Mouse (Mus musculus) kidney, embryonic 14.5 days (tissue): Measurements from ENCODE around the gene Dcun1d2. TPM values are rescaled to one million over a fixed set of nuclear protein-coding genes. Genes with fewer than 3 reads are reported as not detected.
A peak's percentile ranks its signal among the peaks of the same experiment; 100 is the strongest.

ENCODE experiments used
- ATAC-seq: fragments of 200-750 bp; cut with Nextera tagmentation; 2 replicates; pipeline ENCODE4 v1.8.0; 2017; ENCODE audit warnings: moderate number of reproducible peaks, mild to moderate bottlenecking, moderate TSS enrichment, moderate library complexity; ENCODE audit not compliant: low FRiP score, low TSS enrichment
- H3K27ac ChIP-seq: fragments of 300-500 bp; sonication (generic); 2 replicates; pipeline ENCODE4 v1.5.1; 2014; ENCODE audit warnings: low read depth, mild to moderate bottlenecking, low read length, moderate library complexity, mixed read lengths
- H3K27me3 ChIP-seq: fragments of 300-500 bp; sonication (generic); 2 replicates; pipeline ENCODE4 v1.6.1; 2014; ENCODE audit warnings: mild to moderate bottlenecking, low read length; ENCODE audit not compliant: control insufficient read depth, insufficient read depth
- H3K36me3 ChIP-seq: fragments of 300-500 bp; sonication (generic); 2 replicates; pipeline ENCODE4 v1.6.1; 2014; ENCODE audit warnings: low read length, mixed read lengths; ENCODE audit not compliant: control insufficient read depth, insufficient read depth
- H3K4me1 ChIP-seq: fragments of 300-500 bp; sonication (generic); 2 replicates; pipeline ENCODE4 v1.6.1; 2014; ENCODE audit warnings: low read length, mixed read lengths; ENCODE audit not compliant: control insufficient read depth, insufficient read depth
- H3K4me2 ChIP-seq: fragments of 300-500 bp; sonication (generic); replicated peaks from 2 replicates; pipeline ENCODE4 v1.6.1; 2014; ENCODE audit warnings: low read depth, mild to moderate bottlenecking, low read length
- H3K4me3 ChIP-seq: fragments of 300-500 bp; sonication (generic); 2 replicates; pipeline ENCODE4 v1.5.1; 2014; ENCODE audit warnings: mild to moderate bottlenecking, low read length
- H3K9ac ChIP-seq: fragments of 300-500 bp; sonication (generic); 2 replicates; pipeline ENCODE4 v1.6.1; 2014; ENCODE audit warnings: low read depth, mild to moderate bottlenecking, low read length, moderate library complexity
- H3K9me3 ChIP-seq: fragments of 300-500 bp; sonication (generic); 2 replicates; pipeline ENCODE4 v1.6.1; 2016; ENCODE audit warnings: low read length; ENCODE audit not compliant: control insufficient read depth
- WGBS: fragments of 180-500 bp; shearing (Covaris S2); extraction: QIAGEN DNeasy Blood & Tissue Kit; methylation state at CpG from one replicate; pipeline ENCODE4 v1.1.7; 2014; 5-methylcytosine and 5-hydroxymethylcytosine counted together
- polyA plus RNA-seq: library from polyadenylated mRNA; unstranded; fragments of >200 nt; fragmentation: Nextera tagmentation; extraction: Ambion mirVana; gene quantifications from 2 replicates; pipeline ENCODE4 v1.2.1, GENCODE M21; 2014

Dcun1d2 gene
- polyA plus RNA-seq, 1 experiment from 2014 or later = 26.4 TPM

DNA sequence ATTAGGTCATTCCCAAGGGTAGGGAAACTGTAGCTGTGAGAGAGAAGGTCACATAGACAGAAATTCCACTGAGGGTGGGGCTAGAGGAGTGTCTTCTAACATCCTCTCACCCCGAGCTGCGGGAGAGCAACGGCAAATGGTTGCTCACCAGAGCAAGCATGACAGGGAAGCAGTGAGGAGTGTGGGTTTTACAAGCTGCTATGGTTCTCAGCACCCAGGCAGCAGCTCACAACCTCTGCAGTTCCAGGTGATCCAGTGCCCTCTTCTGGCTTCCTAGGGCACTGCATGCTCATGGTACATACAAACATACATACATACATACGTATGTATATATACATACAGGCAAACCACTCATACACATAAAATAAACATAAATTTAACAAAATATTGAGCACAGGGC lies 18.0 kb upstream of the Dcun1d2 start:
- Histone ChIP-seq H3K9ac (no peak overlapping the region), H3K4me1 (no peaks in the 10 kb centered on the region), H3K27ac (no peak overlapping the region), H3K36me3 (peaks cover 19% of the 10 kb centered on the region), H3K9me3 (no peaks in the 10 kb centered on the region), H3K4me3 (no peak overlapping the region), H3K4me2 (no peak overlapping the region), H3K27me3 (no peaks in the 10 kb centered on the region)
- no peak for ATAC-seq
- 95% methylated on average over 4 of the region's 4 CpGs for WGBS

DNA sequence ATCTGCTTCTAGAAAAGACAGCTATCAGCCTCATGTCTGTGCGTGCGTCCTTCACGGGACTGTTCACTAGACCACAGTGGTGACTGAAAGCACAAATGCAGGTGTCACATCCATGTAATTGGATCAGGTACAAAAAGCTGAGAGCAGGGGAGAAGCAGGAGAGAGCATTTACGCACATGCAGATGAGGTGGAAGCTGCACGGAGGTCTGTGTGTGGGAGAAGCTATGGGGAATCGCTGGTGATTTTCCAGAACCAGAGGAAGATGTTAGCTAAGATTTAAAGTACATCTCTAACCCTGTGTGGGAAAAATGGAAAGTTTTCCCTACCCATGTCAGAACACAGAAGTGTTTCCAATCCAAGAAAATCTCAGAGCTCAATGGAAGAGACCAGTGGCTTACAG lies 17.5 kb upstream of the Dcun1d2 start:
- no peak overlapping the region for H3K27ac ChIP-seq
- ATAC-seq = no peak
- no peaks in the 10 kb centered on the region for H3K27me3 ChIP-seq
- H3K9ac ChIP-seq = no peak overlapping the region
- peaks cover 22% of the 10 kb centered on the region; the same call in 1 of the 2 replicates for H3K36me3 ChIP-seq
- H3K4me2 ChIP-seq = no peak overlapping the region
- H3K4me1 ChIP-seq = no peaks in the 10 kb centered on the region
- H3K4me3 ChIP-seq = no peak overlapping the region
- no peaks in the 10 kb centered on the region for H3K9me3 ChIP-seq
- 94% methylated on average over 6 of the region's 6 CpGs for WGBS

DNA sequence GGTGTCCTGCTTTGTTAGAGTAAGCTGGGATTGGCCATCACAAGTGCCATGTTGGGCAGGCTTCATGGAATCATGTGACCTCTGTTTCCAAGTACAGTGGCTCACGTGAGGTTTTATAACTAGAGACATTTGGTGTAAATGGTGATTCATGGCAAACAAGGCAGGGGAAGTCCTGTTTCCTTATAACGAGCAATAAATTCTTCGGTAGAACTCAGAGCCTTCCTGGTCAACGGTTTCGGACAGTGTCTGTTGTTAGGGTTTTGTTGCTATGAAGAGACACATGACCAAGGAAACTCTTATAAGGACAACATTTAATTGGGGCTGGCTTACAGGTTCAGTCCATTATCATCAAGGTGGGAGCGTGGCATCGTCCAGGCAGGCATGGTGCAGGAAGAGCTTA lies 13.1 kb upstream of the Dcun1d2 start:
- no peak overlapping the region for H3K4me3 ChIP-seq
- 91% methylated on average over 7 of the region's 7 CpGs for WGBS
- peaks cover 42% of the 10 kb centered on the region for H3K36me3 ChIP-seq

GRCm38 (mm10) chr8:13299571-13299970 lies 11.6 kb upstream of the Dcun1d2 start:
- H3K4me2 ChIP-seq = no peak overlapping the region
- no peaks in the 10 kb centered on the region for H3K9me3 ChIP-seq
- no peaks in the 10 kb centered on the region for H3K27me3 ChIP-seq
- no peaks in the 10 kb centered on the region for H3K4me1 ChIP-seq
- 98% methylated on average over 8 of the region's 8 CpGs for WGBS
- H3K27ac ChIP-seq = no peak overlapping the region
- no peak overlapping the region for H3K4me3 ChIP-seq
- no peak overlapping the region for H3K9ac ChIP-seq
- no peak for ATAC-seq
- H3K36me3 ChIP-seq = peaks cover 53% of the 10 kb centered on the region

More for the DNA sequence above, 13.1 kb upstream of the Dcun1d2 start:
- no peaks in the 10 kb centered on the region for H3K9me3 ChIP-seq
- no peaks in the 10 kb centered on the region for H3K4me1 ChIP-seq
- H3K27ac ChIP-seq = no peak overlapping the region
- H3K27me3 ChIP-seq = no peaks in the 10 kb centered on the region
- H3K4me2 ChIP-seq = no peak overlapping the region
- ATAC-seq = no peak
- H3K9ac ChIP-seq = no peak overlapping the region

GRCm38 (mm10) chr8:13293677-13294470 lies 5.9 kb upstream of the Dcun1d2 start:
- no peaks in the 10 kb centered on the region for H3K27me3 ChIP-seq
- H3K9me3 ChIP-seq = no peaks in the 10 kb centered on the region
- H3K4me1 ChIP-seq = peaks cover 5% of the 10 kb centered on the region; the same call in 1 of the 2 replicates
- no peak overlapping the region for H3K9ac ChIP-seq
- ATAC-seq = no peak
- no peak overlapping the region for H3K4me3 ChIP-seq
- WGBS = 90% methylated on average over 9 of the region's 9 CpGs
- H3K4me2 ChIP-seq = no peak overlapping the region
- peaks cover 37% of the 10 kb centered on the region for H3K36me3 ChIP-seq
- H3K27ac ChIP-seq = no peak overlapping the region

DNA sequence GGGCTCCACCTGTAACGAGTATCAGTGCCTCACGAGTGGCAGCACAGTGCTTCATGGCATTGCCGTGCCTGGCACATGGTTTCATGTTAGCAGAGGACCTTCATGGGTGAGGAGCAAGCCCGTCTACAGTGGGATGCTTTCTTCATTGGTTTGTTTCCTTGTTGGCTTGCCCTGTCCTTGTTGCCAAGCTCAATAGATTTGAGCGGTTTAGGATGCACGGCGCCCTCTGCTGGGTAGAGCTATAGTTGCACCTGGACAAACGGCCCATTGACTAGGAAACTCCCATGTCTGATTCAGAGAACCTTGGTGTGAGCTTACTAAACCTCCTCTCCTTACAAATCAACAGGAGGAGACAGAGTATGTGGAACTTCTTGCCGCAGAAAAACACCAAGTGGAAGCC lies 4.4 kb upstream of the Dcun1d2 start:
- no peak overlapping the region for H3K4me3 ChIP-seq
- WGBS = 26% methylated on average over 9 of the region's 9 CpGs
- no peaks in the 10 kb centered on the region for H3K27me3 ChIP-seq
- no peak for ATAC-seq
- H3K4me1 ChIP-seq = peaks cover 8% of the 10 kb centered on the region; the same call in 1 of the 2 replicates
- peaks cover 36% of the 10 kb centered on the region for H3K36me3 ChIP-seq
- no peak overlapping the region for H3K4me2 ChIP-seq
- H3K9ac ChIP-seq = no peak overlapping the region
- no peaks in the 10 kb centered on the region for H3K9me3 ChIP-seq
- H3K27ac ChIP-seq = no peak overlapping the region

GRCm38 (mm10) chr8:13288646-13289045 lies 715 bp upstream of the Dcun1d2 start:
- H3K4me1 ChIP-seq = peaks cover 18% of the 10 kb centered on the region
- H3K4me2 ChIP-seq = peak overlapping the region; percentile 95
- peak overlapping the region; percentile 79 for H3K4me3 ChIP-seq
- H3K27me3 ChIP-seq = no peaks in the 10 kb centered on the region
- H3K36me3 ChIP-seq = peaks cover 2% of the 10 kb centered on the region; the same call in 1 of the 2 replicates
- 1% methylated on average over 6 of the region's 6 CpGs for WGBS
- no peak for ATAC-seq
- peak overlapping the region; percentile 93; the same call in 1 of the 2 replicates for H3K27ac ChIP-seq
- H3K9me3 ChIP-seq = no peaks in the 10 kb centered on the region
- peak overlapping the region; percentile 76 for H3K9ac ChIP-seq

DNA sequence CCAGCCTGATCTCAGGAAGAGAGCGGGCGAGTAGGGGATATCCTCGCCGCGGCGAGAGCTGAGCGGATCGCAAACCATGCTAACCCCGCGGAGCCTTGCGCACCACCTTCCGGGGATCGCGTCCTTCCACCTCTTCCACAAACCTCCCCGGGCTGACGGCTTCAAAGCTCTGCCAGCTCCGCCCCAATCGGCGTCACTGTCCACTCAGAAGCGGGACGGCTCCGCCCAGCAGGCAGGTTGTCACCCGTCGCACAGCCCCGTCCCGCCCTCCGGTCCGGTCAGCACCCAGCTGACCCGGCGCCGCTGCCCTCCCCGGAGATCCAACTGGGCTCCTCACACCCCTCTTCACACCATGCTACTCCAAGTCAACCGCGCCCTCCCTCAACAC lies 633 bp downstream of the Dcun1d2 start:
- Histone ChIP-seq H3K4me1 (peaks cover 18% of the 10 kb centered on the region), H3K4me2 (peak overlapping the region; percentile 95), H3K4me3 (peak overlapping the region; percentile 79), H3K36me3 (no peaks in the 10 kb centered on the region), H3K9ac (peak overlapping the region; percentile 76), H3K9me3 (no peaks in the 10 kb centered on the region), H3K27ac (peak overlapping the region; percentile 93), H3K27me3 (no peaks in the 10 kb centered on the region)
- under 1% methylated on average over 33 of the region's 34 CpGs for WGBS
- peak; percentile 87 for ATAC-seq

GRCm38 (mm10) chr8:13283200-13283599 lies 4.7 kb downstream of the Dcun1d2 start:
- Histone ChIP-seq H3K4me3 (no peak overlapping the region), H3K4me2 (no peak overlapping the region), H3K27ac (no peak overlapping the region), H3K27me3 (no peaks in the 10 kb centered on the region), H3K9ac (no peak overlapping the region), H3K4me1 (peaks cover 10% of the 10 kb centered on the region), H3K36me3 (peaks cover 1% of the 10 kb centered on the region; the same call in 1 of the 2 replicates), H3K9me3 (no peaks in the 10 kb centered on the region)
- no peak for ATAC-seq
- WGBS = 82% methylated on average over 1 of the region's 1 CpGs
